Mouse (Mus musculus) T-helper 1 cell (primary cell): ENCODE data around the gene Smtn.

ENCODE experiments used
- in situ Hi-C: fragments of 300-600 bp; cut with MboI, MseI; formaldehyde crosslinking; loops from one replicate; pipeline ENCODE4 v1.15.1; 2025; ENCODE audit warnings: high pct_unique_total_duplicates

Smtn gene

DNA sequence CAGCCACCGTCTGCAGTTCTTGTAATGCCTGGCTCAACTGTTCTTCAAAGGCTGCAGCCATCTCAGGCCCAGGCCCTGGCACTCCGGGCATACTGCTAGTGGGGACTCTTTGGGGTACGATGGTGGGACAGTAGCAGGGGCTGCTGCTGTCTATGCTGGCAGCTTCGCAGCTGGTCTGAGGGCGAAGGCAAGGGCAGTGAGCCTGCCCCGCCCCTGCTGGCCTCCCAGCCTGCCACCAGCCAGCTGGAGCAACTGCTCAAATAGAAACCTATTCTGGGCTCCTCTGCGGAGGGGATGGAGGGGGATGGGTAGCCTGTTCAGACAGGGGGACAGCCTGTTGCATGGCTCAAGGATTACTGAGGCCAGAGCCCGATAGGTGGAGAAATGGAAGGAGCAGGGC lies 12.6 kb downstream of the Smtn start:
- in situ Hi-C loops: no loop called here

DNA sequence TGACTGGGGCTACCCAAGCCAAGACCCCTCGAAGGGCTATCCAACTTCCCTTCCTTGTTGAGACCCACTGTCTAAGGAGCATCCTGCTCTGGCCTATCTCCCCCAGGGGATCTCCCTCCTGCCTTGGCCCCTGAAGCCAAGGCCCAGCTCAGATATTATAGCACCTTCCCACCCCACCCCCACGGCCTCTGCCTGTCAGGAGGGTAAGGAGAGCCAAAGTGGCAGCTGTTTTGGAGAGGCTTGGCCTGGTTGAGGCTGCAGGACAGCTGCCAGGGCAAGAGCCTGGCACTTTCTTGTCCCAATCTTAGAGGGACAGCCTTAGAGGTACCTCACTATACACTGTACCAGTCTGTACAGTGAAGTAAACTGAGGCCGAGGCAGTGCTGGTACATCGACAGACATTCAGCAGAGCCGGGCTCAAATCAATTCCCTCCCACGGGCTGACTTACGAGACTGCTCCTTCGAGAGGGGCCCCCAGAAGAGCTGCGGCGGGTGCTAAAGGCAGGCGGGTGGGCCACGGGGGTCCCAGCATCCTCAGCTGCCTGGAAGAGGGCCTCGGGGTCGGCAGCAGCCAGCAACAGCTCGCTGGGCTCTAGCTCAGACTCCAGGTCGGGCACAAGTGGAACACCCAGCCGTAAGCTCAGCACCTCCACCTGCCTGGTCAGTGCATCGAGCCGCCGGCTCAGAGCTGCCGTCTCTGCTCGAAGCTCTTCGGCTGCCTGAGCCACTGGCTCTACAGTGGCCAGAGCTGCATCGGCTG lies 13.3 kb downstream of the Smtn start:
- in situ Hi-C loops: no loop called here

DNA sequence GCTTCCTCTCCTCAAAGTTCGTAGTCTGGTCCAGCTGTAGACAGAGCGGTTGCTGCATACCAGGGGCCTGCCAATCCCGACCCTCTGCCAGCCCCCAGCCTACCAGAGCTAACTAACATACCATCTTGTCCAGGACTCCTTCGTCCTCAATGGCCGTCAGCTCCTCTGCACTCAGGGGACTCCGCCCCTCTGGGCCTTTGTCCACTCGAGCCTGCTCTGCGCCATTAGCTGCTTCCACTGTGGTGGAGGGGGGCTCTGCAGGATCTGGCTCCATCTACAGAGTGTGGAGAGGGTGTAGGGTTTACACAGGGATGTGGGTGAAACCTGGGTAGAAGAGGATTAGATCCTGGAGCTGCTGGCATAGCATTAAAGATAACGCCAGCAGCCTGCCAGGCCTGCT lies 14.2 kb downstream of the Smtn start:
- in situ Hi-C loops: no loop called here

DNA sequence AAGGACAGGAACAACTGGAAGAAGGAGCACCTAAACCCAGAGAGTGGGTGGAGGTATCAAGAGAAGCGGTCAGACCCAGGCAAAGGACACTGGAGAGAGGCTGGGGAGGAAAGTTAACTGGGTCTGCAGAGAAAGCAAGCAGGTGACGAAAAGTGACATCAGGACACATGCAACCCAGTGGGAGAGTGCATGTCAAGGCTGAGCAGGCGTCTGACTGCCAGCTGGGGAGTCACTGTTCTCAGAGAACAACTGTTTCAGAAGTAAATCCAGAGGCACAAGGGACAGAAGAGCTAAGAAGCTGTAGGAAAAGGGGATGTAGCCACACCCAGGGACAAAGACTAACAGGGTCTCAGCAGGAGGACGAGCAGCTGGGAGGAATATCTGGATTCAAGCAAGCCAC lies 14.9 kb downstream of the Smtn start:
- in situ Hi-C loops: no loop called here

DNA sequence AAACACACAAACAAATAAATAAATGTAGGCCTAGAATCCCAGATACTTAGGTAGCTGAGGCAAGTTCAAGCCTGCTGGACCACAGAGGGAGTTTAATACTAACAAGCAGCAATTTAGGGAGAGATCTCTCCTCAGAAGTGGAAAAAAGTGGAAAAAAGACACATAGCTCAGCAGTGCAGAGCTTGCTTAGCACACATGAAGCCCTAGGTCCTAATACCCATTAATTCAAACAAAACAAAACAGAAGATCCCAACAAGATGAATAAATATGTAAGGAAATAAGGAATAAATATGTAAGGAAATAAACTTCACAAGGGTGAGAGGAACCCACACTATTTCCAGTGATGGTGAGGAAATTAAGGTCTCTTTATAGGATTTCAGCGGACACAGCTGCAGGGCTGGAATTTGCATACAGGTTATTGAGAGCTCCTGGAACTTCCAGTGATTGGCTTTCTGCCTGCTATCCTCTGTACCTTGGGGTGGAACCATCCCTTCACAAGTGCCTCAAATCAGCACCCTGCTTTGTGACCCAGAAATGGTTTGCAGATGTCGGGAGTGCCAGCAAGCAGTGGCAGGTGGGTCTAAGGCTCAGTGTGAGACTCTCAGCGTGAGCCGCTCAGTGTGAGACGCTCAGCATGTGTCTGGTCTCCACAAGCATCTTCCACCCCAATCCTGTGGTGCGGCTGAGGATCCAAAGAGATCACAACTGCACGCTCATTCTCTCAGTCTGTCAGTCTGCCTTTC lies 16.4 kb downstream of the Smtn start:
- in situ Hi-C loops: no loop called here

DNA sequence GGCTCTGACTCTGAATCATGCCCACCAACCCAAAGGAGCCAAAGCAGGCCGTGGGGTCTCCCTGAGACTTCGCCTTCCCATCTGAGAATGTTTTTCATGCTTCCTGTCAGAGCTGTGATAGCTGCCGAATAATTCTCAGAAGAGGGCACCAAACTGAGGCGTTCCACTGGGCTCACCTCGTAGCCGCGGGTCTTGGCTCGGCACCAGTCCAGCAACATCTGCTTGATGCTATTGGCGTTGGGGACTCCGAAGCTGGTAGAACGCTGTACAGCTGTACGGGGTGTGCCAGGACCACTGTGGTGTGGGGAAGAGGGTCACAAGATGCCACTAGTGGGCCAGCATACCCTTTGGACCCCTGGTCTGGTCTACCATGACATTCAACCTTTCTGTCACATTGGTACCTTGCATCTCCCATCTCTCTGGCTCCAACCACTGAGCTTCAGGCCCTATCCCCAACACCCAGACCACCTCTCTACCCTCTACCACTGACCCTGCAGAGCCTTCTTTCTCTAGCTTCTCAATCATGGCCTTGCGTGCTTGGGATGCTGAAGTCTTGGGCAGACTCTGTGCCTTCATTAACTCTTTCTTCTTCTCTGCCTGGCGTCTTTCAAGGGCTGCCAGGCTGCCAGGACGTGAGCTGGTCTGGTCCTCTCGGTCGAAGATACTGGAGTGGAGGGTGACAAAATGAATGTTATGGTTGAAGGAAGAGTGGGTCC lies 18.0 kb downstream of the Smtn start:
- in situ Hi-C loops: no loop called here

DNA sequence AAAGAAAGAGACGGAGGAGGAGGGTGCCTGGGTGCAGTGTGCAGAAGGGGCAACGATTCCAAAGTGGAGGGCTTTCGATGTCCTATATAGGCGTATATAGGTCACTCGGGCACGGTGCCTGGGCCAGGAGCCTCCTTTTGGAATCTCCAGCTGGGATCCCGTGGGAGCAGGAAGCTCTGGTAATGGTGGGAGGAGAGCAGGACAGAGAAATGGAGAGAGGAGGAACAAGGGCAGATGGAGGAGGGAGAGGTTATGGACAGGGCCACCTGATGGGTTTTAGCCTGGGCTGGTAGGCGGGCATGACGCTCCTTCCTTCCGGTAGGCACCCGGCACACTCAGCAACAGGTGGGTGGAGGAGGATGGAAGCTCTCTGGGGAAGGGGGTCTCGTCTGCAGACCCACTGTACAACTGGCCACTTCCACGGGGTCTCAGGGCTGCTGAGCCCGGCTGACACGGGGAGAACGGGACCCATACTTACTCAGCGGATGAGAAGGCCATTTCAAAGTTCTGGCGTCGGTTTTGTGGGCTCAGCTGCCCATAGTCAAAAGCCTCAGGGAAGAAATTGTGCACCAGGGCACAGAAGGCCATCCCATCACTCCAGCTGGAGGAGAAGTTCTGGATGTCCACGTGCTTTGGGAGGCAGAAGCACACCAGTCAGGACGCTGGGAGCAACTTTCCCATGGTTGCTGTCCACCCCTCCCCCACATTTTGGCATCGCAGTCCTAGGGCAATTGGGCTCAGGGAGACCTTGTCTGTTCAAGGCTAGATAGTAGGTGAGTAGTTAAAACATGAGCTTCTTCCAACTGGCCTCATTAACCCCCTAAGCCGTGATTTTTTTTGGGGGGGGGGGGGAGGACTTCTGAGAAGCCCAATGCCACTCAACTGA lies 18.8 kb downstream of the Smtn start:
- in situ Hi-C loops: no loop called here

DNA sequence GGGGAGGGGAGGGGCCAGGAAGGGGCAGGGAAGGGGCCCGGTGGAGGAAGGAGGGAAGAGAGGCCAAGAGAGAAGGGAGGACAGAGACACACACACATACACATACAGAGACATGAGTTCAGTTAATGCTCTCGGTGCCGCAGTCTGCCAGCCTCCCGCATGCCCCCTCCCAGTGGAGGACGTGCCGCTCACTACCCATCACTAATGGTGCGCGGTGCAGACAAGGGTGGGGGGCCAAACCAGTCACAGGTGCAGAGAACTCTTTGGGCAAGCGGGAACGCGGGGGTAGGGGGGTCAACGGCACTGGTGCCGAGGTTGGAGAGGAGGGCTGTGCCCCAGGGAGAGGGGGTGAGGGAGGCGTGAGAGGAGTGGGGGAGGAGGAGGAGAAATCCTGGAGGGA lies 19.5 kb downstream of the Smtn start:
- in situ Hi-C loops: no loop called here

DNA sequence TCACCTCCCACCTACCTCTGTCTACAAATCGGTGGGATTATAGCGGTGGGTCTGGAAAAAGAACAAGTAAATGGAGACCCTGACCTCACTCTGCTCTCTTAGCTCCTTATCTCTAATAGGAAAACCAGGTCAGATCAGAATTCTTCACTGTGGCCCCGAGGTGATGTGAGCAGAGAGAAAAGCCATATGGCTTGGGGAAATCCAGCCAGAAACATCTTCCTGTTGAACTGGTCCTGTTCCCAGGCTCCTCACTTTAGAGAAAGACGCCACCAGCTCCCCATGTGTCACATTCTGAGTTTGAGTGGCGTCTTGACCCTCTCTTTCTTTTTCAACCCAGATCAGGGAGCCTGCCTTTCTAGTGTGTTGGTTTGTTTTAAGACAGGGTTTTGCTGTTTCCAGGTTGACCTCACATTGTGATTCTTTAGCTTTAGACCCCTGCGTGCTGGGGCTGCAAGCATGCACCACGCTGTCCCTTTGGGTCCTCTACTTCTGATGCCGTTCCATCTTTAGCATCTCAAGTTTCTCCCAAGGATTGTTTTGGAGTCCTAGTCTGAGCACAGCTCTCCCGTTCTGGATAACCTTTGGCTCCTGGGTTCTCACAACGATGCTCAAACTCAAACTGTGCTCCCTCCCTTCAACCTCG lies 20.5 kb downstream of the Smtn start:
- in situ Hi-C loops: loop anchor here (10.0 kb wide), 1 partner anchor 55 kb away; no protein-coding TSS in a partner anchor

DNA sequence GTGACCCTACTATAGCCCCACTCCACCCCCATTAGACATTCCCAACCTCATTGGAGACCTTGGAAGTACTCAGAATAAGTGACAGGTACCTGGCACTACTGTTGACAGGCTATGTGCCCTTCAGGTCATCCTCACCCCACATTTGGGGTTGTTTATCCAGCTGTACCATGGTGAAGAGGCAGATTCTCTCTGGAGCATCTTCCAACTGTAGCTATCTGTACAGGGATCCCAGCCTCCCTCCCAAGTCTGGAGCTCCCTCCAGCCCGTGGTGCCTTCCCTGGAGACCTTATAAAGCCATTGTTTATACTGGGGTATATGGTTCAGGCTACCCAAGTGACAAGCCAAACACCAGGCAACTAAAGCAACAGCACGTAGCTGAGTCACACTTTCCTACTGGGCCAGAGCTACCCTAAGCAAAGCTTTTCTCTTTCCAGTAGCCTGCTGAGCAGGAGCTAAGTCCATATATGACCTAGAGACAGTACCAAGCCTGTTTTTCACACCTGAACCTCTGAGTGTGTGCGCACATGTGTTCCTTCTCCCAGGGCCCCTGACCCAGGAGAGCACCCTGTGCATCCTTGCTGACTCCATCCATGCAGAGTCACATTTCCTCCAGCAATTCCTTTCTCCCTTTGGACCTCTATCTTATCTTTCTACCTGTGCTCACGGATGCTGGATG lies 21.2 kb downstream of the Smtn start:
- in situ Hi-C loops: loop anchor here (10.0 kb wide), 1 partner anchor 54 kb away; no protein-coding TSS in a partner anchor

DNA sequence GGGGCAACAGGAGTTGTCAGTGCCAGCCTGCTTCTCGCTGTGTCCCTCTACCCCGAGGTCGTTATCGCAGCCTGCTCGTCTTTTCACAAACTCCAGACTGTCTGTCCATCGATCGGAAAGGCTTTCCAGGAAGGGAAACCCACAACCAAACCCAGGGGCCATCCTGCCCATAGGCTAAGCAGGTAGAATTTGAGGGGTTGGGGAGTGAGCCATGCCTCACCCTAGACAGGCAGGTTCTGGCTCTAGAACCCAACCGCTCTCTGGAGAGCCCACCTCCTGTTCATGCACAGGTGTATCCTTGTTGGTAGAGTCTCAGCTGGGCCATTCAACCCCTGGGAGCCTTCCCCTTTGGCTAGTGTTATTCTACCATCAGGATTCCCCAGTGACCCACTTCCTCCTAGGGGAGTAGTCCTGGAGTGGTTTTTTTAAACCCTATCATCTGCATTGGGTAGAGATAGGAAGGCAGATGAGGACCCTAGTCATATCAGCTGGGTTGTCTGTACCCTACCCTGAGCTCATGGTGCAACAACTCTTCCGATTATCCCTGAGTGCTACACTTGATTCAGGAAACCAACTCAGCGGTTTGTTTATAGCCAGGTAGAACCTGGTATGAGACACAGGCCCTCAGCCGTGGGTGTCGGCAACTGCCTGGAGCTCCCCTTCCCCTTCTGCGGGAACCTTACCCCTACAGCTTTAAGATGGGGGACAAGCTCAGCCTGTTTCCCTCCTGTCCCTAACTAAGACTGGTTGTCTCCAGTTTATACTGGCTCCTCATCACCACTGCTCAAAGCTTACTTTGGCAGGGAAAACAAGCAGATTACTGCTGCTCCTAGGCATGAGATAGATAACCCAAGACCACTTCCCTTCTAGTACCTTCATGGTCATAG lies 22.3 kb downstream of the Smtn start:
- in situ Hi-C loops: loop anchor here (10.0 kb wide), 1 partner anchor 53 kb away; no protein-coding TSS in a partner anchor

DNA sequence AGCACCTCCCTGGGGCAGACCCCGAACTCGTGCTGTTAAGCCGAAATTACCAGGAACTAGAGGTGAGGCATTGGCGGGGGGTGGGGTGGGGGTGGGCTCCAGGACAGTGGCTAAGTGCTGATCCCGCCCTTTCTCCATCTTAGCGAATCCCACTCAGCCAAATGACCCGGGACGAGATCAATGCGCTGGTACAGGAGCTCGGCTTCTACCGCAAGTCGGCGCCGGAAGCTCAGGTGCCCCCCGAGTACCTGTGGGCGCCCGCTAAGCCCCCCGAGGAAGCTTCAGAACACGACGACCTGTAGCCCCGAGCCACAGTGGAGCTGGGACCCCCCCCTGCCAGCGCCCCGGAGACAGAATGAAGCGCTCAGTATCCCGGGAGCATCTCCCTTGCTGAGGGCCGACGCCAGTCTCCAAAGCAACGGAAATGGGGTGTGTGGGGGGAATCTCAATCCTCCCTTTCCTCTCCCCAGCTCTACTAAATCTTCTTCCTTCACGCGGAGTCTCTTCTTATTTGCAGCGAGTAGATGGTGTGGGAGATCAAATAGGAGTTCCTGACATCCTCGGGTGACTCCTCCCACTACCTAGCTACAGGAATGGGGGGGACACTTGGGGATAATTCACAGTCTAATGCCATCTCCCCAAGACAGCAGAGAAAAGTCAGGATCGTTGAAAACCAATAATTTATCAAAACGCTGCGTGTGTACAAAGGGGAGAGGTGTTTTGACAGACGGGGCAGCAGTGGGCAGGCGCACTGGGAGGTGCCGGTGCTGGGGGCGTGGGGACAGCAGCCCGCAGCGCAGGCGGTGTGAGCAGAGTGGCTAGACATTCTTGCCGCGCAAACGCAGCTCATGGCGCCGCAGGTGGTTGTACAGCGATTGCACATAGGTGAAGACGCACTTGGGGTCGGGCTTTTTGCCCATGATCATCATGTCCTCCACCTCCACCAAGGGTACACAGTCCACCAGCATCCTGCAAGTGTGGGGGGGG lies 23.3 kb downstream of the Smtn start:
- in situ Hi-C loops: loop anchor here (10.0 kb wide), 1 partner anchor 52 kb away; no protein-coding TSS in a partner anchor

DNA sequence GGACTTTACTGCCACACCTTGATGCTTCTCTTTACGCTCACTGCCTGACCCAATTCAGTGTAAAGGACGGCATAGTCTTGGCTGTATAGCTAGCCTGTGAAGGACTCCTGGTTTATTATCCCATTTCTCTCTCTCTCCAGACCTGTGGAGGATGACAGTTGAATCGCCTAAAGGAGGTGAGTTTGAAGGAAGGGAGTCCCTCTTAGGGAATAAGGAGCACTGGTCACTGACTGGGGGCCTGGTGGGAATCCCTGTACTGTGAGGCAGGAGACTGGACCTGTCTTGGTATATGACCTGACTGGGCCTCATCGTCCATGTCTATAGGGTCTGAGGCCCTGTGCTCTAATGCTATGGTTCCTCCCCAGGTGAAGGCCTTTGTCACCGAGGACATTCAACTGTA lies 24.3 kb downstream of the Smtn start:
- in situ Hi-C loops: loop anchor here (10.0 kb wide), 1 partner anchor 51 kb away; no protein-coding TSS in a partner anchor

DNA sequence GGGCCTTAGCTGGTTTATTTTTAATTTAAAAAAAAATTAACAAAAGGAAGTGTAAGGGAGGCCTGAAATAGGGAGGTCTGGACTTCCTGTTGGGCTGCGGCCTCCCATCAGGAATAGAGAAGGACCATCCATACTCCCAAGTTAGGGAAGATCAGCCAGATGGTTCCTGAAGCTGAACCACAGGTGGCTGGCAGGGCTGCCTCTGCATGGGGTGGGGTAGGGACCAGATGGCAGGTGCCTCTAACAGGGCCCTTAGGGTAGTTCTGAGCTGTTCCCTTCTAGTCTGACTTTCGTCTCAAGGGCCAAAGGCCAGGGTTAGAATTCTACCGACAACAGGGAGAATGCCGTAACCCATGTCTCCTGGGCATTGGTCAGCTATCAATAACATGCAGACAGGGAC lies 24.8 kb downstream of the Smtn start:
- in situ Hi-C loops: loop anchor here (10.0 kb wide), 1 partner anchor 51 kb away; no protein-coding TSS in a partner anchor

DNA sequence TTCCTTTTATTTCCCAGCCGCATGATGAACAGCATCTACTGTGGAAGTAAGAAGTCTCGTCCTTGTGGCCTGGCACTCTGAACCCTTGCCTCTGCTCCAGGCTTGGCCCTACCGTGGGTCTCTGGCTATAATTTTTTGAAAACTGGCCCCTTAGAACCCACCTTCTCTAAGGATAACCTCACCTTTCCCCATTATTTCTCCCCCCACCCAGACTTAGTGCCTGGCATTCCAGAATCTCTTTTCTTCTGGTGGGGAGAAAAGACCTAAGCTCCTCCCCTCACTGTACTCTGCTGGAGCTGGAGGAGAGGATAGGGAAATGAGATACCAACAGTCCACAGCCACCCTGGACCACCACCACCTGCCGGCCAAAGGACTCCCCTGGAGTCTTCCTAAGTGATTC lies 25.2 kb downstream of the Smtn start:
- in situ Hi-C loops: loop anchor here (10.0 kb wide), 1 partner anchor 50 kb away; no protein-coding TSS in a partner anchor

DNA sequence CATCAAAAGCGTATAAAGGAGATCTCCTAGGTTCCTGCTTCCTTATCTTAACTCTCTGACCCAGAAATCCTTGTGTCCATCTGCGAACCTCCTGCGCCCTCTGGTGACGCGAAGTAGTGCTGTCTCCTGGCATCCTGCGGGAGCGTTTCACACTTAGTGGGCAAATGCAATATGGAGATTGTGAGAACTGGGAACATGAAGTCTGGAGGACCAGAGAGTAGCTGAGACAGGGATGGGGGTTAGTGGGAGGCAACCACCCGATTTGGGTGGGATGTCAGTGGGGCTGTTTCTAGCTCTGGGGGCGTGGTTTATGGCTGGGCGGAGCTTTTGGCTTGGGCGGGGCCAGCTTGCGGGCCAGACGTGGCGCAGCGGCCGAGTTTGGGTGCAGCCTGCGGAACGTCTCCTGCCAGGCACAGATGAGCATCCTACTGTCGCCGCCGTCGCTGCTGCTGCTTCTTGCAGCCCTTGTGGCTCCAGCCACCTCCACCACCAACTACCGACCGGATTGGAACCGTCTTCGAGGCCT lies 25.8 kb downstream of the Smtn start, which contains the start of gene Selenom:
Selenom (plus strand) TSS at position 156 of the 526 bp plus-strand sequence.
- in situ Hi-C loops: loop anchor here (10.0 kb wide), 1 partner anchor 50 kb away; no protein-coding TSS in a partner anchor

DNA sequence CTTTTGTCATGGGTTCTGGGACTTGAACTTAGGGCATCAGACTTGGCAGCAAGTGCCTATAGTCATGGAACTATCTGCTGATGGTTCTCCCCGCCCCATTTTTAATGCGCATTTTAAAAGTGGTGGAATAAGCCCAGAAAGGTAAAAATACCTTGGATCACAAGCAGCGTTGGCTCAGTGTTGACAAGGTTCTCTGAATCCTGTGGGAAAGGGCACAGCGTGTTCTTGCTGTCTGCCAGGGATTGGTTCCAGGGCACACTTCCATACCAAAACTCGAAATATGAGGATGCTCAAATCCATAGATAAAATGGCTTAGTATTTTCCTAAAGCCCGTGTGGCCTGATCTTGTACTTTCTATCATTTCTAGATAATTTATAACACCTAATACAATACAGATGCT lies 27.1 kb downstream of the Smtn start:
- in situ Hi-C loops: loop anchor here (10.0 kb wide), 1 partner anchor 48 kb away; no protein-coding TSS in a partner anchor
